Mouse (Mus musculus) heart, adult 18-20 months (tissue): ENCODE measurements around the gene Aim2. TPM values are rescaled to one million over a fixed set of nuclear protein-coding genes. Genes with fewer than 3 reads are reported as not detected.

Experiments used
- DNase-seq, 2 experiments: peaks; one replicate each; pipeline ENCODE4 v3.0.0; 2021 to 2022; ENCODE audit warnings: mixed read lengths in 1 of 2
- total RNA-seq, 2 experiments: library from RNA; stranded (reverse); gene quantifications; 2 replicates each; pipeline ENCODE4 v1.2.3; 2021

Aim2 gene
- total RNA-seq, 2 experiments from 2014 or later: 1.2 to 1.6 TPM

- DNase-seq: no peak
Observed at GRCm38 (mm10) chr1:173391754-173392153, 41.1 kb downstream of the Aim2 start.

- peak; percentile 27 to 88 for DNase-seq
Observed at GRCm38 (mm10) chr1:173398323-173398970, 47.8 kb downstream of the Aim2 start.

- no peak for DNase-seq
Observed at GRCm38 (mm10) chr1:173404696-173405309, 54.1 kb downstream of the Aim2 start.

GRCm38 (mm10) chr1:173409066-173409465, 58.4 kb downstream of the Aim2 start:
- no peak for DNase-seq

- DNase-seq: no peak
Observed at GRCm38 (mm10) chr1:173411863-173412262, 61.2 kb downstream of the Aim2 start.

GRCm38 (mm10) chr1:173414631-173415030, 64.0 kb downstream of the Aim2 start:
- no peak for DNase-seq

GRCm38 (mm10) chr1:173418516-173418915, 67.8 kb downstream of the Aim2 start:
- DNase-seq: no peak

GRCm38 (mm10) chr1:173418936-173419621, 68.4 kb downstream of the Aim2 start:
- DNase-seq: peak in 1 of 2 experiments; percentile 38

- DNase-seq: peak; percentile 37 to 73
Observed at GRCm38 (mm10) chr1:173420374-173420773, 69.7 kb downstream of the Aim2 start.

GRCm38 (mm10) chr1:173426345-173426744, 75.7 kb downstream of the Aim2 start:
- no peak for DNase-seq

- peak; percentile 33 to 44 for DNase-seq
Observed at GRCm38 (mm10) chr1:173427385-173427784, 76.7 kb downstream of the Aim2 start.

GRCm38 (mm10) chr1:173429995-173430699, 79.5 kb downstream of the Aim2 start:
- DNase-seq: no peak

- DNase-seq: no peak
Observed at GRCm38 (mm10) chr1:173432411-173432810, 81.7 kb downstream of the Aim2 start.

GRCm38 (mm10) chr1:173437161-173437953, 86.7 kb downstream of the Aim2 start:
- no peak for DNase-seq

GRCm38 (mm10) chr1:173440681-173441080, 90.0 kb downstream of the Aim2 start:
- no peak for DNase-seq

- DNase-seq: no peak
Observed at GRCm38 (mm10) chr1:173441210-173441609, 90.5 kb downstream of the Aim2 start.

- DNase-seq: no peak
Observed at GRCm38 (mm10) chr1:173443061-173443460, 92.4 kb downstream of the Aim2 start.

- no peak for DNase-seq
Observed at GRCm38 (mm10) chr1:173447067-173447466, 96.4 kb downstream of the Aim2 start.

GRCm38 (mm10) chr1:173450621-173451020, 99.9 kb downstream of the Aim2 start:
- DNase-seq: no peak

GRCm38 (mm10) chr1:173451665-173452064, 101.0 kb downstream of the Aim2 start:
- DNase-seq: peak in 1 of 2 experiments; percentile 47

- peak; percentile 45 to 51 for DNase-seq
Observed at GRCm38 (mm10) chr1:173456139-173456754, 105.6 kb downstream of the Aim2 start.
